Mouse (Mus musculus): Measurements from ENCODE around the gene Tbc1d14.
A peak's percentile ranks its signal among the peaks of the same experiment; 100 is the strongest.

Tbc1d14 gene

GRCm38 (mm10) chr5:36515126-36515525 lies 78.0 kb downstream of the Tbc1d14 start:
- no peak for DNase-seq (ENCODE audit: extremely low read depth, insufficient read length, low spot score)

- DNase-seq (ENCODE audit: extremely low read depth, insufficient read length, low spot score), result no peak
Observed at GRCm38 (mm10) chr5:36510956-36511355, 82.1 kb downstream of the Tbc1d14 start.

GRCm38 (mm10) chr5:36508351-36508750 lies 84.7 kb downstream of the Tbc1d14 start:
- DNase-seq (ENCODE audit: extremely low read depth, insufficient read length, low spot score), result no peak

GRCm38 (mm10) chr5:36505643-36506042 lies 87.4 kb downstream of the Tbc1d14 start:
- DNase-seq (ENCODE audit: extremely low read depth, insufficient read length, low spot score), result no peak

- no peak for DNase-seq (ENCODE audit: extremely low read depth, insufficient read length, low spot score)
Observed at GRCm38 (mm10) chr5:36505235-36505634, 87.8 kb downstream of the Tbc1d14 start.

- DNase-seq (ENCODE audit: extremely low read depth, insufficient read length, low spot score), result no peak
Observed at GRCm38 (mm10) chr5:36494709-36495108, 98.4 kb downstream of the Tbc1d14 start.

GRCm38 (mm10) chr5:36493919-36494318 lies 99.2 kb downstream of the Tbc1d14 start:
- DNase-seq (ENCODE audit: extremely low read depth, insufficient read length, low spot score), result no peak

- no peak for DNase-seq (ENCODE audit: extremely low read depth, insufficient read length, low spot score)
Observed at GRCm38 (mm10) chr5:36489225-36489624, 103.9 kb downstream of the Tbc1d14 start.

- DNase-seq (ENCODE audit: extremely low read depth, insufficient read length, low spot score), result no peak
Observed at GRCm38 (mm10) chr5:36485306-36485705, 107.8 kb downstream of the Tbc1d14 start.

- DNase-seq (ENCODE audit: extremely low read depth, insufficient read length, low spot score), result peak; percentile 99
Observed at GRCm38 (mm10) chr5:36484171-36484990, 108.7 kb downstream of the Tbc1d14 start, which contains the start of the genes Tada2b and Ccdc96. Gene Tada2b, minus strand, starts transcription at chr5:36484285. Gene Ccdc96, plus strand, starts transcription at chr5:36484588.

GRCm38 (mm10) chr5:36483203-36484101 lies 109.6 kb downstream of the Tbc1d14 start:
- peak; percentile 72 for DNase-seq (ENCODE audit: extremely low read depth, insufficient read length, low spot score)

- DNase-seq (ENCODE audit: extremely low read depth, insufficient read length, low spot score), result no peak
Observed at GRCm38 (mm10) chr5:36481114-36481513, 112.0 kb downstream of the Tbc1d14 start.

- peak; percentile 64 for DNase-seq (ENCODE audit: extremely low read depth, insufficient read length, low spot score)
Observed at GRCm38 (mm10) chr5:36480398-36480797, 112.7 kb downstream of the Tbc1d14 start.

GRCm38 (mm10) chr5:36479735-36480134 lies 113.3 kb downstream of the Tbc1d14 start:
- DNase-seq (ENCODE audit: extremely low read depth, insufficient read length, low spot score), result no peak

GRCm38 (mm10) chr5:36478540-36479420 lies 114.3 kb downstream of the Tbc1d14 start:
- DNase-seq (ENCODE audit: extremely low read depth, insufficient read length, low spot score), result no peak

- DNase-seq (ENCODE audit: extremely low read depth, insufficient read length, low spot score), result no peak
Observed at GRCm38 (mm10) chr5:36477486-36477885, 115.6 kb downstream of the Tbc1d14 start.

GRCm38 (mm10) chr5:36474283-36474682 lies 118.8 kb downstream of the Tbc1d14 start:
- DNase-seq (ENCODE audit: extremely low read depth, insufficient read length, low spot score), result no peak

GRCm38 (mm10) chr5:36472876-36473655 lies 120.0 kb downstream of the Tbc1d14 start:
- no peak for DNase-seq (ENCODE audit: extremely low read depth, insufficient read length, low spot score)

- no peak for DNase-seq (ENCODE audit: extremely low read depth, insufficient read length, low spot score)
Observed at GRCm38 (mm10) chr5:36471206-36471605, 121.9 kb downstream of the Tbc1d14 start.

GRCm38 (mm10) chr5:36465889-36466288 lies 127.2 kb downstream of the Tbc1d14 start:
- no peak for DNase-seq (ENCODE audit: extremely low read depth, insufficient read length, low spot score)
